Mouse (Mus musculus) megakaryocyte, embryonic 14.5 days (primary cell): ENCODE data around the gene Ttll11.

Experiments used
- FLI1 ChIP-seq: IDR thresholded peaks from 2 replicates; pipeline ENCODE4 v1.6.1; 2012; ENCODE audit warnings: low read length, inconsistent platforms, mixed read lengths
- GATA1 ChIP-seq: IDR thresholded peaks from 3 replicates; pipeline ENCODE4 v1.6.1; 2012; ENCODE audit warnings: mixed read lengths, low read length, inconsistent platforms, borderline replicate concordance

- no peak for TF ChIP-seq GATA1
- no peak for TF ChIP-seq FLI1
Observed at GRCm38 (mm10) chr2:35723691-35724090, 256.0 kb downstream of the Ttll11 start.
